Mouse (Mus musculus) T-helper 2 cell (primary cell): ENCODE data around the gene Lrtm1.

Experiments used
- in situ Hi-C: fragments of 300-600 bp; cut with MboI, MseI; formaldehyde crosslinking; loops from one replicate; pipeline ENCODE4 v1.15.1; 2025; ENCODE audit warnings: high pct_unique_total_duplicates

Lrtm1 gene

GRCm38 (mm10) chr14:29017883-29018282 is at the start of gene Lrtm1:
TSS of gene Lrtm1 (plus strand) at chr14:29018208.
- in situ Hi-C loops, result no loop called here

DNA sequence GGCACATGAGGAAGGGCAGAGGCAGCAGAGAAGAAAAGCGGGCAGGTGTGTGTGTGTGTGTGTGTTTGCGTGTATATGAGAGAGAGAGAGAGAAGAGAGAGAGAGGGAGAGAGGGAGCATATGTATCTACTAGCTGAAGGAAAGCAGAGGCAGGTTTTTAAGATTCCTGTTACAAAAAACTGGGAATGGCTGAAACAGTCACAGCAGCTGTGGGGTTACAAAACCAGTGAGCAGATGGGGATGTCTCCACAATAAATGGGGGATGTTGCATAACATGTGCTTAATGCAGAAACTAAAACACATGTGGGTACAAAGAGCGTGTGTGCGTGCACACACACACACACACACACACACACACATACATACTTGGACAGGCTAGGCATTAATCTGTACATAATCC is 48.8 kb upstream of the Lrtm1 start:
- in situ Hi-C loops, result no loop called here

- in situ Hi-C loops, result no loop called here
These were observed 45.4 kb upstream of the Lrtm1 start for GRCm38 (mm10) chr14:28972620-28973019.

GRCm38 (mm10) chr14:28979230-28979629 is 38.8 kb upstream of the Lrtm1 start:
- in situ Hi-C loops, result no loop called here

DNA sequence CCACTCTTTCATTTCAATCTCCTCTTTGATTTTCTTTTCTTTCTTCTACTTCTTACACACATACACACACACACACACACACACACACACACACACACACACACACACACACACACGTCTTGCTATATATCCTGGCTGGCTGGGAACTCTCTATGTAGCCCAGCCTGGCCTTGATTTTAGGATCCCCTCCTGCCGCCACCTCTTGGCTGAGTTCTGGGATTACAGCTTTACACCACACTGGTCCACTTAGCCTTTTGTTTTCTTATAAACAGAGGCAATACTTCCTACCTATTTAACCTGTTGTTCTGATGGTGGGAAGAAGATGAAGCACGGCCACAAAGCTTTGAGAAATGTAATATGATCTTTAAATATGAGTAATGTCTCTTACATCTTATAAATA is 37.5 kb upstream of the Lrtm1 start:
- in situ Hi-C loops, result no loop called here

GRCm38 (mm10) chr14:28984276-28984675 is 33.7 kb upstream of the Lrtm1 start:
- in situ Hi-C loops, result no loop called here

DNA sequence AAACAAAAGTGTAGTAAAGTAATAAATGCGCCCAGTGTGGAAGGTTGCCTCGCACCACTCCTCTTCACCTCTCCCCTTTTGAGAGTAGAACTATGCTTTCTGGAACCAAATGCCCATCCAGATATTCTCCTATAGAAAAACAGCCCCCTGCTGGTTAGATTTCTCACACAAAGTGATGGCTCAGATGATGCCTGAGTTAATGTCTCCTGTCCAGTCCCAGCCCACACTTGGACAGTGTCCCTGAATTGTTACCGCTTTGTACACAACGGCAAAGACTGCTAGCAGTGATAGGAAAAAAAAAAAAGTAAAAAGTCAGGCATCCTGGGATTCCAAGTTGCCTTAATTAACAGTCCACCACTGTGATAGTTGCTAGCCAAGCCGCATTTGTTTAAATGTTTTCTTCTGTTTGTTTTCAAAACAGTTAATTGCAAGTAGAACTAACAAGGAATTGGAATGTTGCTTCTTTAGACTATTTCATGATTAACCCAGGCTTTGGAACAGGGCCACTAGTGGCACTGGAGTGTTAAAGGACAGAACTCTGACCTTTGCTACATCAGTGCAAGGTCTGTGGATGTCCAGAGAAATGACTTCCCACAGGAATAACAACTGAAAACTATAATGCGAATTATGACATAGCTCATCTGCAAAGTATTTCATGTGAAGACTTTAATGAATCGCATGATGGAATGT is 29.7 kb upstream of the Lrtm1 start:
- in situ Hi-C loops, result no loop called here

GRCm38 (mm10) chr14:28996569-28996968 is 21.4 kb upstream of the Lrtm1 start:
- in situ Hi-C loops, result no loop called here

DNA sequence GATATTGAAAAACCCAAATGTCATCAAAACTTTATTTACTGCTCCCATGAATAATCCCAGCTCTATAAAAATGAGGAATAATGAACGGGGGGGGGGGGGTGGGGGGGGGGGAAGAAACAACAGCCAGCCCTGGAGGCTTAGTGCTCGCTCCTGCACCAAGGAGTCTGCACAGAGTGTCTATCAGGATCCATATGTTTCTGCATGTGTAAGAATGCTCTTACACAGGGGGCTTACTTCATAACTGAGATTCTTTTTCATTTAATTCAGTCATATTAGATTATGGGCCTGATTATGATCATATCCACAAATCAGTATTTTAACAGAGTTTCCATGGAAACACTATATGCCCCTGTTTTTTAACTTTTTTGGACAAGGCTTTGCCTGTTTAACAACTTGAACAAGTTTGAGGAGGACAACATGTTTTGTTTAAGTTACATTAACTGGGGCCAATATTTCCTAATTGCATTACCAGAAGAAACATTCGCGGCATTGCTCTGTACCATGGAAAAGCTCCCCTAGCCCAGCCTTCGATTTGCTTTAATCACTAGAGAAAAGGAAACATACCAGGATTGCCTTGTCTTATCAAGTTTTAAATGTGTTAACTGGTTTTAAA is 12.7 kb upstream of the Lrtm1 start:
- in situ Hi-C loops, result no loop called here

GRCm38 (mm10) chr14:29009644-29010043 is 8.4 kb upstream of the Lrtm1 start:
- in situ Hi-C loops, result no loop called here

DNA sequence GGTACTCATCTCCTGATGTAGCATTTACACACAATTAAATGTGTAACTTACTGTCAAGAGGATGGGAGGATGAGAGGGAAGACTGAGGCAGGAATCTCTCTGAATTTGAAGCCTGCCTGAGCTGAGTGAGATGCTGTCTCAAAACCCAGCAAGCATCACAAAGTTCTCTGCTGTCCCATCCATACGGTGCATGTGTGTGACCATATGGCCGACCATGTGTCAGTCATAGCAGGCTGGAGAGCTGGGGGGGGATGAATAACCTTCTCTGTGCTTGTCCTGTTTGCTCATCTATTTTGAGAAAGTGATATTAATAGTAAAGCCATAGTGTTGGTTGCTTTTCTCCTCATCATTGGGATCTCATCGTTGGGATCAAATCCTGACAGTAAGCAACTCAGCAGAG is 4.8 kb upstream of the Lrtm1 start:
- in situ Hi-C loops, result no loop called here

DNA sequence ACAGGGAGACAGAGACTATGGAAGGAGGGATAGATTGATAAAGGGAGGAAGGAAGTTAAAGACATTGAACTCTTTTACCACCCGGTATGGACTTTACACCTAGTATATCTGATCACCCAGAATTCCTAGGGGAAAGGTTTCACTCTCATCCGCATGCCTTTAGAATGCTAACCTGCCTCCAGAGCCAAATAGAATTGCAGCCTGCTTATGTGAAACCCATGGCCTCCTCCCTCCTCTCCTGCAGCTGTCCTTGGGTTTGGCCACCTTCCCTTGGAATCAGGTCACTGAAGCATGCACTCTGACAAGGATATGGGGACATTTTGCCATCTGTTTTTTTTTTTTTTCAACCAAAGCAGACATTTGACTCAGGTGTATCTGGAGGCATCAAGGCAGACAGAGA is 3.3 kb upstream of the Lrtm1 start:
- in situ Hi-C loops, result no loop called here

- in situ Hi-C loops, result no loop called here
These were observed 2.1 kb upstream of the Lrtm1 start for GRCm38 (mm10) chr14:29015896-29016295.

DNA sequence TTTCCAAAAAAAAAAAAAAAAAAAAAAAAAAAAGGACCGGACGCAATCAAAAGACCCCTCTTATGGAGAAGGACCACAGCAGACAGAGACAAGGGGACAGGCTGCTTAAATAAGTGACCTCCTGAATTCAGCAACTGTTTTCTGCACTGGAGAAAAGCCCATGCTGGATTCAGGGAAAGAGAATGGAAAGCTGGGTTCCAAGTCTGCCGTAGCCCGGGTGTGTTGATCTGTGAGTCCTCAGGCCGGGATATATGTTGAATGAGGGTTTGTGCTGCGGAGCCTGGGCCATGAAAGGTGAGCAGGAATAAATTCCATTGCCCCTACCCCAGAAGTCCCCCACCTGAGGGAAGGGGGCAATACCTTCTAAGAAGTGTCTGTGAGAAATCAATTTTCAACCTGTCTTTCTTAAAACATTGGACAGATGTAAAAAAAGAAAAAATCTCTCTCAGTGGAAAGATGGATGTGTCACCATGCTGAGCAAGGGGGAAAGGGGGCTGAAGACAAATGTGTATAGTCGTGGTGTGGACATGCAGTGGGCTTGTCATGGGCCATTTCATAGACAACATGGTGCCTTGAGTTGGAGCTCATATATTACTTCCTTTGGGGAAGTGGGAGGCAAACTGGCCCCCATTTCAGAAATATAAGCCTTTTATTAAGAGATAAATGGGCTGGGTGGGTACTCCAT is 450 bp downstream of the Lrtm1 start:
- in situ Hi-C loops, result no loop called here

GRCm38 (mm10) chr14:29021295-29021694 is 3.3 kb downstream of the Lrtm1 start:
- in situ Hi-C loops, result no loop called here

DNA sequence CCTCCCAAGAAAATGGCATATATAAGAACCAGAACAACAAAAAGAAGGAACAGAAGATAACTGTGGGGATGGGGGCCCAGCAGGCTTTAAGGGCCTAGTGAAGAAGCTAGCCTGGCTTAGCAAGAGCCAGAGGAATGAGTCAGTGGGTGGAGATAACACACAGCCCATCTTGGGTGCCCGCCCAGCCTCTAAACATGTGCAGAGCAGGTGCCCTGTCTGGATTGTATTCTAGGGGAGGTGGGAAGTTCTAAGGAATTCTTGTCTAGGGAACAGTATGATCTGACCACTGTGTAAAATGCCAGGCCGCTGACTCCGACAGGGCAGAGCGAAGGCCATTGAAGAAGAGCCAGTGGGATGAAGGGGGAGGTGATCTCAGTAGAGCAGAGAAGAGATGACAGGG is 5.2 kb downstream of the Lrtm1 start:
- in situ Hi-C loops, result no loop called here

GRCm38 (mm10) chr14:29025335-29025734 is 7.3 kb downstream of the Lrtm1 start:
- in situ Hi-C loops, result no loop called here

DNA sequence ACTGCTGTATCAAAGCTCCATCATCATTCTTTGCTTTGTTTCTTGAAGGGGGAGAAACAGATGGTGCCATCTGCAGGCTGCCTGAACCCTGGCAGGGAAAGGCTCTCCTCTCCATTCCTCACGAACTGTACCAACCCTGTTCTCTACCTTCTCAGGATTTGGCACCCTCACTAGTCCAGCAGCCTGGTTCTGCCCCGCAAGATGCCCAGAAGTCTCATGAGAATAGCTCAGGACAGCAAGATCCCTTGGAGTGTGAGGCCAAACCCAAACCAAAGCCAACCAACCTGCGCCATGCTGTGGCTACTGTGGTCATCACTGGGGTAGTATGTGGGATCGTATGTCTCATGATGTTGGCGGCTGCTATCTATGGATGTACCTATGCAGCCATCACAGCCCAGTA is 9.3 kb downstream of the Lrtm1 start:
- in situ Hi-C loops, result no loop called here

GRCm38 (mm10) chr14:29028391-29029106 is 10.5 kb downstream of the Lrtm1 start:
- in situ Hi-C loops, result no loop called here

DNA sequence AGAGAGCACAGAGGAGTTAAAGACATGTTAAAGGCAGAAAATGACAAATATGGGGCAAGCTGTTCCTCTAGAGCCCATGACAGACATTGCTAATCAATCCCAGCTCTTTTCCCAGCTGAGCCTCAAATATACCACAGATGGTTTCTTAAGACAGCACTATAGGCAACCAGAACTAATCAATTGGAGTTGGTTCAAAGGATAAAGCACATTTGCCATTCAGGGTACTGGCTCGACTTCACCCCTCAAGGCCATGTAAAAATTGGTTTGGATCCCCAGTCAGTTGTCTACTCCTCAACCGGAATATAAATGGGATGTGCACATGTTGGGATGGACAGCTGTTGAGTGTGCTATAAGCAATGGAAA is 11.1 kb downstream of the Lrtm1 start:
- in situ Hi-C loops, result no loop called here

GRCm38 (mm10) chr14:29029896-29030420 is 11.9 kb downstream of the Lrtm1 start:
- in situ Hi-C loops, result no loop called here

- in situ Hi-C loops, result no loop called here
These were observed 12.5 kb downstream of the Lrtm1 start for GRCm38 (mm10) chr14:29030519-29030918.
